Mouse (Mus musculus) bone marrow, adult 2 months (tissue): ENCODE measurements around the gene Rictor.
"Not testable (repeated sequence)": the region's sequence is repeated elsewhere in the genome, so short reads cannot be mapped to it uniquely, and the experiment has no call there.

Source experiments
- CTCF ChIP-seq: fragments of 200-500 bp; IDR thresholded peaks from 2 replicates; pipeline ENCODE4 v1.5.1; 2011; ENCODE audit warnings: low read length, control low read depth; ENCODE audit not compliant: control insufficient read depth, insufficient read depth
- POLR2A ChIP-seq: fragments of 200-500 bp; IDR thresholded peaks from 2 replicates; pipeline ENCODE4 v1.6.1; 2011; ENCODE audit warnings: low read depth, mild to moderate bottlenecking, control low read depth, low read length, borderline replicate concordance; ENCODE audit not compliant: control insufficient read depth

DNA sequence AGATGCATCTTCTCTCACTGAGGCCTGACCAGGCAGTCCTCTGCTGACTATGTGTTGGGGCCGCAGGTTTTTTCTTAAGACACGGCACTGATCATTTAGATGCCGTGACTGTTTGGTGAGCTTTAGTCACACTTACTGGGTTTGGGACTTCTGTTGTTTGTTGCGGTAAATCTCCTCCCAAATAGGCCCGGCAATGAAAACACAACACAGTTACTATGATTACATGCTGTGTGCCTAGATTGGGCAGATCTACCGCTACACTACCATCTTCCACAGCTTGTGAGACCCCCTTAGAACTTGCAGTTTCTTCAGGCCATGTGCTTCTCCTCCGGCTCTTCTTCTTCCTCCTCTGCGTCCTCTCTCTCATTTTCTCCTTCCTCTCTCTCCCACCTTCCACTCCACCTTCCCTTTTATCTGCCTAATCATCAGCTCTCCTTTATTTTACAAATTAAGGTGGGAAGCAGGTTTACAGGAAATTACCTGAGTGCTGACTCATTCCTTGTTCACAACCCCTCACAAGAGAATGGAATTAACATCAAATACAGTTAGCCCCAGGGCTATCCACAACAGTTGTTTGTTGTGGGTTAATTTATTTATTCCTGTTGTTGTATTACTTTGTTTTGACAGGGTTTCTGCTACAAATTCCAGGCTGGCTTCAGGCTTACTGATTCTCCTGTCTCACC, 38.3 kb downstream of the Rictor start:
- not testable (repeated sequence) for TF ChIP-seq CTCF, POLR2A
